Mouse (Mus musculus): ENCODE results near the gene Rhox4b.
"Not testable (repeated sequence)": the region's sequence is repeated elsewhere in the genome, so short reads cannot be mapped to it uniquely, and the experiment has no call there.

DNA sequence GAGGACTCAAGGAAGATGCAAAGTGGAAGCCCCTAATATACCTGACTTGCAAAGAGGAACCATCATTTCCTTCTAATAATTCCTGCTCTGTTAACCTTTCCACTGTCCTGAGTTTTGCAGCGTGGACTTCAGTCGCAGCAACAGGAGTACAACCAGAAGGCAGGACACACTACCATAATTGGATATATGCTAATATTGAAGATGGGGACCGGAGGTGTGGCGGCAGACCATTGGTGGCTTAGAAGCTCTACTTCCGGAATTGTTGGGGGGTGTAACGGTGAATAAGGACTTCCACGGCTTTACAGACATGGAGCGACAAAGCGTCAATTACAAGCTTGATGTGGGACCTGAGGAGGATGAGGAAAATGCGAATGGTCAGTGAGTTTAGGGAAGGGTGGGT is 21.1 kb downstream of the Rhox4b start, which contains the start of gene Rhox2c:
- not testable (repeated sequence) for TF ChIP-seq CTCF, EP300 (IDR thresholded peaks at IDR 0.05)

All from lung, postnatal 0 days (tissue).